In genomic region chr8:116671543-116671942, GRCm38 (mm10) we compare ENCODE assay signal across 10 mouse cellular contexts.
DNase-seq lines count a peak whose midpoint lies in the region; ATAC-seq and TF ChIP-seq lines count a peak whose summit lies in the region.
"Had no signal": no experiment of that assay in that cellular context is flagged by ENCODE, and none has a peak within 500 bp of the region (broad histone marks: within the 10 kb centered on the region; RNA-seq: fewer than 3 reads in every experiment).

No protein-coding gene starts in this region.

- TF ChIP-seq EP300 in CH12.LX (IDR thresholded peaks at IDR 0.05; ENCODE audit: low read length) = no peak

- ATAC-seq in erythroid progenitor cell, adult 5-6 weeks (replicated peaks; ENCODE audit: low FRiP score, poor library complexity, severe bottlenecking) = no peak

- no peaks in the 10 kb centered on the region for H3K27me3 ChIP-seq in CH12.LX (replicated peaks)

- TF ChIP-seq CTCF in CH12.LX (conservative IDR thresholded peaks at IDR 0.05 in 1 of 2, IDR thresholded peaks at IDR 0.05 in 1 of 2; ENCODE audit: low read depth in 2 of 2, low read length in 2 of 2) = peak; percentile 33 to 49; a peak in 2 of 4 replicates

- H3K9ac ChIP-seq in CH12.LX (ENCODE audit: insufficient read depth, low read depth) (no peak overlapping the region), ES-E14 (ENCODE audit: insufficient read depth, low read depth, low read length, poor library complexity, severe bottlenecking) (peak overlapping the region; percentile 74)

- H3K27ac ChIP-seq in CH12.LX (ENCODE audit: insufficient read depth, low read depth) (no peak overlapping the region), ES-E14 (ENCODE audit: insufficient read depth, low read depth, low read length, poor library complexity, severe bottlenecking) (peak overlapping the region; percentile 97; the same call in 1 of the 2 replicates)
- H3K27ac ChIP-seq: midbrain, embryonic 10.5 days had no signal

- H3K4me2 ChIP-seq in CH12.LX (ENCODE audit: insufficient read depth, low read depth, poor library complexity, severe bottlenecking) = no peak overlapping the region
- H3K4me2 ChIP-seq: heart, embryonic 11.5 days had no signal

- TF ChIP-seq POLR2A in CH12.LX (IDR thresholded peaks at IDR 0.05; ENCODE audit: low read depth, low read length) = no peak

- peak; percentile 35 for TF ChIP-seq RAD21 in CH12.LX (IDR thresholded peaks at IDR 0.05; ENCODE audit: low read depth, low read length)

- in situ Hi-C loops in CH12.LX (cut with MboI; ENCODE audit: low pct_ligation_motif_present, low pct_unique_long_range_greater_than_20kb, low sequenced_read_pairs) (no loop called here), ES-E14 (cut with MboI; ENCODE audit: low sequenced_read_pairs in 2 of 2, unreplicated experiment in 2 of 2) (no loop called here)

- peak; percentile 9 for DNase-seq in kidney, adult 18-20 months
- DNase-seq in kidney, adult 11 months = no peak
- DNase-seq in CH12.LX (ENCODE audit: extremely low read depth) (peak; percentile 22), ES-E14 (ENCODE audit: low read depth, low spot score) (peak; percentile 60)
- DNase-seq in kidney, postnatal 4 days = peak; percentile 21 to 25
- DNase-seq in spleen, postnatal 36 days (ENCODE audit: low spot score in 2 of 2) = no peak
- DNase-seq: layer of hippocampus, adult 9-11 months had no signal

- dilution Hi-C loops in CH12.LX (cut with MboI; ENCODE audit: extremely low pct_ligation_motif_present, extremely low pct_unique_long_range_greater_than_20kb, low sequenced_read_pairs) = no loop called here

- peaks cover 9% of the 10 kb centered on the region for H3K9me3 ChIP-seq in CH12.LX (replicated peaks; ENCODE audit: low read length)
- H3K9me3 ChIP-seq in ES-E14 (ENCODE audit: control insufficient read depth, insufficient read depth, low read depth, low read length) = no peaks in the 10 kb centered on the region

- H3K36me3 ChIP-seq in CH12.LX (replicated peaks in 1 of 2; ENCODE audit: control insufficient read depth in 1 of 2, insufficient read depth in 1 of 2, low read length in 1 of 2) (peaks cover 0 to 24% of the 10 kb centered on the region in 2 experiments), ES-E14 (ENCODE audit: control insufficient read depth, insufficient read depth, low read length, poor library complexity, severe bottlenecking) (peaks cover 9% of the 10 kb centered on the region; the same call in 1 of the 2 replicates)
- H3K36me3 ChIP-seq: midbrain, embryonic 10.5 days had no signal

- H3K4me1 ChIP-seq in CH12.LX (ENCODE audit: control insufficient read depth in 1 of 2, insufficient read depth in 2 of 2) = peaks cover 3 to 14% of the 10 kb centered on the region in 2 experiments; a peak in 3 of 4 replicates
- peaks cover 3 to 8% of the 10 kb centered on the region in 2 experiments; a peak in 2 of 4 replicates for H3K4me1 ChIP-seq in ES-E14 (ENCODE audit: control insufficient read depth in 2 of 2, insufficient read depth in 2 of 2, low read length in 2 of 2, poor library complexity in 1 of 2)
- H3K4me1 ChIP-seq: midbrain, embryonic 10.5 days had no signal

- H3K4me3 ChIP-seq in CH12.LX (replicated peaks in 1 of 3; ENCODE audit: low read depth in 2 of 3, low read length in 2 of 3, poor library complexity in 1 of 3) (no peak overlapping the region), ES-E14 (ENCODE audit: insufficient read depth in 1 of 2, low read depth in 1 of 2, low read length in 2 of 2, poor library complexity in 1 of 2, severe bottlenecking in 1 of 2) (peak overlapping the region; percentile 63 to 77)
- H3K4me3 ChIP-seq: midbrain, embryonic 10.5 days had no signal

- H3K79me2 ChIP-seq in CH12.LX (replicated peaks; ENCODE audit: control insufficient read depth, extremely low read depth, insufficient read depth, poor library complexity, severe bottlenecking) = no peaks in the 10 kb centered on the region

TF ChIP-seq in CH12.LX, 34 proteins besides CTCF, POLR2A, EP300 and RAD21:
- TF ChIP-seq ETS1 (conservative IDR thresholded peaks at IDR 0.05; ENCODE audit: low read depth, low read length) (no peak), MAX (IDR thresholded peaks at IDR 0.05; ENCODE audit: low read length) (no peak), RCOR1 (conservative IDR thresholded peaks at IDR 0.05; ENCODE audit: low read depth, low read length) (no peak), MAZ (IDR thresholded peaks at IDR 0.05; ENCODE audit: low read depth, low read length) (no peak), CHD1 (IDR thresholded peaks at IDR 0.05; ENCODE audit: low read depth, low read length) (no peak), E2F4 (IDR thresholded peaks at IDR 0.05; ENCODE audit: insufficient replicate concordance, low read depth, low read length) (no peak), MYC (IDR thresholded peaks at IDR 0.05; ENCODE audit: low read depth, low read length) (no peak), USF2 (conservative IDR thresholded peaks at IDR 0.05; ENCODE audit: low read depth, low read length) (no peak), NELFE (IDR thresholded peaks at IDR 0.05; ENCODE audit: low read depth, low read length) (no peak), CHD2 (IDR thresholded peaks at IDR 0.05; ENCODE audit: low read length) (no peak), ZC3H11A (IDR thresholded peaks at IDR 0.05; ENCODE audit: low read depth, low read length) (no peak), TCF12 (IDR thresholded peaks at IDR 0.05; ENCODE audit: low read depth, low read length) (no peak), NRF1 (IDR thresholded peaks at IDR 0.05; ENCODE audit: low read depth, low read length) (no peak), MEF2A (IDR thresholded peaks at IDR 0.05; ENCODE audit: borderline replicate concordance, low read depth, low read length) (no peak)

TF ChIP-seq in ES-E14, 5 proteins besides CTCF, POLR2A, EP300 and RAD21:
- TF ChIP-seq CHD2 (IDR thresholded peaks at IDR 0.05; ENCODE audit: low read depth, low read length) (no peak), HCFC1 (IDR thresholded peaks at IDR 0.05; ENCODE audit: borderline replicate concordance, insufficient read depth, low read length) (no peak), ZNF384 (IDR thresholded peaks at IDR 0.05; ENCODE audit: low read depth, low read length) (no peak), ZC3H11A (IDR thresholded peaks at IDR 0.05; ENCODE audit: borderline replicate concordance, low read depth, low read length) (no peak), MAFK (IDR thresholded peaks at IDR 0.05; ENCODE audit: insufficient read depth, low read depth, low read length) (no peak)

Comparison
In these comparisons a context has a peak if more than half of its experiments do, and no peak if none do; other contexts are left out.
1. DNase-seq: peak in kidney, adult 18-20 months (single experiment), CH12.LX (single experiment), ES-E14 (single experiment) and kidney, postnatal 4 days (2 of 2); none in kidney, adult 11 months (single experiment) and spleen, postnatal 36 days (0 of 2).
2. H3K4me3 ChIP-seq: peak in ES-E14 (2 of 2); none in CH12.LX (0 of 3).